Mouse (Mus musculus): Measurements from ENCODE around the gene Slco1a4. TPM values are rescaled to one million over a fixed set of nuclear protein-coding genes. Genes with fewer than 3 reads are reported as not detected.
"Not testable (repeated sequence)": the region's sequence is repeated elsewhere in the genome, so short reads cannot be mapped to it uniquely, and the experiment has no call there.

Gene Slco1a4
- 0.50 and 0.70 TPM in 2 replicates for polyA plus RNA-seq (2012; rRNA removed)

- Histone ChIP-seq H3K4me1 (ENCODE audit: control insufficient read depth, insufficient read depth, low read length) (no peaks in the 10 kb centered on the region; the same call in 1 of the 2 replicates), H3K27me3 (replicated peaks; ENCODE audit: control insufficient read depth, insufficient read depth, low read length) (no peaks in the 10 kb centered on the region), H3K27ac (ENCODE audit: insufficient read depth, low read depth, low read length) (no peak within 1 kb of the TSS), H3K4me3 (ENCODE audit: insufficient read depth, low read depth, low read length) (no peak within 1 kb of the TSS), H3K36me3 (ENCODE audit: control insufficient read depth, insufficient read depth, low read length) (no peaks in the 10 kb centered on the region)
- peak; percentile 54 for DNase-seq
- 57% methylated on average over 2 of the region's 2 CpGs for WGBS
- TF ChIP-seq CTCF (conservative IDR thresholded peaks at IDR 0.05; ENCODE audit: insufficient read depth, insufficient read length, low read depth, low read length) (no peak), POLR2A (IDR thresholded peaks at IDR 0.05; ENCODE audit: low read depth, low read length) (no peak)
Observed at GRCm38 (mm10) chr6:141856085-141856484, at the start of gene Slco1a4. Gene Slco1a4 (minus strand): TSS chr6:141856199.

GRCm38 (mm10) chr6:141898197-141898596 is 42.2 kb upstream of the Slco1a4 start:
- Histone ChIP-seq H3K4me1 (ENCODE audit: control insufficient read depth, insufficient read depth, low read length) (no peaks in the 10 kb centered on the region), H3K27ac (ENCODE audit: insufficient read depth, low read depth, low read length) (no peak overlapping the region), H3K4me3 (ENCODE audit: insufficient read depth, low read depth, low read length) (no peak overlapping the region), H3K27me3 (replicated peaks; ENCODE audit: control insufficient read depth, insufficient read depth, low read length) (no peaks in the 10 kb centered on the region), H3K36me3 (ENCODE audit: control insufficient read depth, insufficient read depth, low read length) (no peaks in the 10 kb centered on the region)
- DNase-seq = no peak
- 59% methylated on average over 2 of the region's 2 CpGs for WGBS
- TF ChIP-seq POLR2A (IDR thresholded peaks at IDR 0.05; ENCODE audit: low read depth, low read length) (no peak), CTCF (conservative IDR thresholded peaks at IDR 0.05; ENCODE audit: insufficient read depth, insufficient read length, low read depth, low read length) (no peak)

- H3K27me3 ChIP-seq (replicated peaks; ENCODE audit: control insufficient read depth, insufficient read depth, low read length) = no peaks in the 10 kb centered on the region
- TF ChIP-seq POLR2A (IDR thresholded peaks at IDR 0.05; ENCODE audit: low read depth, low read length) = no peak
- no peak for DNase-seq
- H3K4me1 ChIP-seq (ENCODE audit: control insufficient read depth, insufficient read depth, low read length) = no peaks in the 10 kb centered on the region
- 25% methylated on average over 2 of the region's 2 CpGs for WGBS
- H3K27ac ChIP-seq (ENCODE audit: insufficient read depth, low read depth, low read length) = no peak overlapping the region
- no peaks in the 10 kb centered on the region for H3K36me3 ChIP-seq (ENCODE audit: control insufficient read depth, insufficient read depth, low read length)
- H3K4me3 ChIP-seq (ENCODE audit: insufficient read depth, low read depth, low read length) = no peak overlapping the region
Observed at GRCm38 (mm10) chr6:141889723-141890122, 33.7 kb upstream of the Slco1a4 start.

GRCm38 (mm10) chr6:141888248-141888647 is 32.2 kb upstream of the Slco1a4 start:
- no peaks in the 10 kb centered on the region for H3K27me3 ChIP-seq (replicated peaks; ENCODE audit: control insufficient read depth, insufficient read depth, low read length)
- TF ChIP-seq POLR2A (IDR thresholded peaks at IDR 0.05; ENCODE audit: low read depth, low read length) = no peak
- 0 out of 2 replicates have a peak, but pooled peaks have one; percentile 23 for TF ChIP-seq CTCF (conservative IDR thresholded peaks at IDR 0.05; ENCODE audit: insufficient read depth, insufficient read length, low read depth, low read length)
- no peaks in the 10 kb centered on the region for H3K4me1 ChIP-seq (ENCODE audit: control insufficient read depth, insufficient read depth, low read length)
- 71% methylated on average over 2 of the region's 2 CpGs for WGBS
- peak; percentile 18 for DNase-seq
- H3K36me3 ChIP-seq (ENCODE audit: control insufficient read depth, insufficient read depth, low read length) = no peaks in the 10 kb centered on the region
- H3K4me3 ChIP-seq (ENCODE audit: insufficient read depth, low read depth, low read length) = no peak overlapping the region
- no peak overlapping the region for H3K27ac ChIP-seq (ENCODE audit: insufficient read depth, low read depth, low read length)

- WGBS = 60% methylated on average over 1 of the region's 1 CpGs
- Histone ChIP-seq H3K27me3 (replicated peaks; ENCODE audit: control insufficient read depth, insufficient read depth, low read length) (no peaks in the 10 kb centered on the region), H3K36me3 (ENCODE audit: control insufficient read depth, insufficient read depth, low read length) (no peaks in the 10 kb centered on the region), H3K4me3 (ENCODE audit: insufficient read depth, low read depth, low read length) (no peak overlapping the region), H3K27ac (ENCODE audit: insufficient read depth, low read depth, low read length) (no peak overlapping the region), H3K4me1 (ENCODE audit: control insufficient read depth, insufficient read depth, low read length) (no peaks in the 10 kb centered on the region)
- TF ChIP-seq POLR2A (IDR thresholded peaks at IDR 0.05; ENCODE audit: low read depth, low read length) (no peak), CTCF (conservative IDR thresholded peaks at IDR 0.05; ENCODE audit: insufficient read depth, insufficient read length, low read depth, low read length) (peak; percentile 22; the same call in 1 of the 2 replicates)
- peak; percentile 57 for DNase-seq
Observed at GRCm38 (mm10) chr6:141882581-141882980, 26.6 kb upstream of the Slco1a4 start.

GRCm38 (mm10) chr6:141875742-141876141 is 19.7 kb upstream of the Slco1a4 start:
- not testable (repeated sequence) for H3K4me3 ChIP-seq (ENCODE audit: insufficient read depth, low read depth, low read length); H3K27me3 ChIP-seq (replicated peaks; ENCODE audit: control insufficient read depth, insufficient read depth, low read length); H3K27ac ChIP-seq (ENCODE audit: insufficient read depth, low read depth, low read length); DNase-seq; H3K36me3 ChIP-seq (ENCODE audit: control insufficient read depth, insufficient read depth, low read length)
- H3K4me1 ChIP-seq (ENCODE audit: control insufficient read depth, insufficient read depth, low read length) = peaks cover 15% of the 10 kb centered on the region
- 76% methylated on average over 4 of the region's 4 CpGs for WGBS

GRCm38 (mm10) chr6:141871711-141872110 is 15.7 kb upstream of the Slco1a4 start:
- Histone ChIP-seq H3K4me3 (ENCODE audit: insufficient read depth, low read depth, low read length) (no peak overlapping the region), H3K36me3 (ENCODE audit: control insufficient read depth, insufficient read depth, low read length) (no peaks in the 10 kb centered on the region; the same call in 1 of the 2 replicates), H3K27ac (ENCODE audit: insufficient read depth, low read depth, low read length) (peak overlapping the region; percentile 88), H3K4me1 (ENCODE audit: control insufficient read depth, insufficient read depth, low read length) (peaks cover 24% of the 10 kb centered on the region), H3K27me3 (replicated peaks; ENCODE audit: control insufficient read depth, insufficient read depth, low read length) (no peaks in the 10 kb centered on the region)
- no peak for TF ChIP-seq CTCF (conservative IDR thresholded peaks at IDR 0.05; ENCODE audit: insufficient read depth, insufficient read length, low read depth, low read length)
- no peak for TF ChIP-seq POLR2A (IDR thresholded peaks at IDR 0.05; ENCODE audit: low read depth, low read length)
- peak; percentile 57 for DNase-seq
- 28% methylated on average over 2 of the region's 2 CpGs for WGBS

- Histone ChIP-seq H3K4me1 (ENCODE audit: control insufficient read depth, insufficient read depth, low read length) (peaks cover 26% of the 10 kb centered on the region), H3K27me3 (replicated peaks; ENCODE audit: control insufficient read depth, insufficient read depth, low read length) (no peaks in the 10 kb centered on the region), H3K27ac (ENCODE audit: insufficient read depth, low read depth, low read length) (peak overlapping the region; percentile 99), H3K4me3 (ENCODE audit: insufficient read depth, low read depth, low read length) (no peak overlapping the region), H3K36me3 (ENCODE audit: control insufficient read depth, insufficient read depth, low read length) (no peaks in the 10 kb centered on the region; the same call in 1 of the 2 replicates)
- peak; percentile 77 for DNase-seq
- no peak for TF ChIP-seq POLR2A (IDR thresholded peaks at IDR 0.05; ENCODE audit: low read depth, low read length)
- no peak for TF ChIP-seq CTCF (conservative IDR thresholded peaks at IDR 0.05; ENCODE audit: insufficient read depth, insufficient read length, low read depth, low read length)
- 49% methylated on average over 5 of the region's 5 CpGs for WGBS
Observed at GRCm38 (mm10) chr6:141868735-141869134, 12.7 kb upstream of the Slco1a4 start.
